Mouse (Mus musculus) hindbrain, embryonic 11.5 days (tissue): ENCODE measurements around the gene Sbf1. TPM values are rescaled to one million over a fixed set of nuclear protein-coding genes. Genes with fewer than 3 reads are reported as not detected.

Source experiments
- ATAC-seq: fragments of 200-750 bp; cut with Nextera tagmentation; 2 replicates; pipeline ENCODE4 v1.8.0; 2017; ENCODE audit warnings: mild to moderate bottlenecking, moderate TSS enrichment, moderate library complexity; ENCODE audit not compliant: low FRiP score
- DNase-seq: peaks from one replicate; pipeline ENCODE4 v3.0.0-alpha.2; 2015; ENCODE audit warnings: low spot score
- H3K27ac ChIP-seq: fragments of 300-500 bp; sonication (generic); 2 replicates; pipeline ENCODE4 v1.5.1; 2014; ENCODE audit warnings: mild to moderate bottlenecking, low read depth, low read length
- H3K27me3 ChIP-seq: fragments of 300-500 bp; sonication (generic); 2 replicates; pipeline ENCODE4 v1.6.1; 2014; ENCODE audit warnings: mild to moderate bottlenecking, low read length, moderate library complexity, mixed read lengths; ENCODE audit not compliant: control insufficient read depth, insufficient read depth
- H3K36me3 ChIP-seq: fragments of 300-500 bp; sonication (generic); 2 replicates; pipeline ENCODE4 v1.6.1; 2014; ENCODE audit warnings: mild to moderate bottlenecking, low read length, moderate library complexity, mixed read lengths; ENCODE audit not compliant: control insufficient read depth, insufficient read depth
- H3K4me1 ChIP-seq: fragments of 300-500 bp; sonication (generic); replicated peaks from 2 replicates; pipeline ENCODE4 v1.6.1; 2014; ENCODE audit warnings: low read length, mixed read lengths; ENCODE audit not compliant: control insufficient read depth, insufficient read depth
- H3K4me2 ChIP-seq: fragments of 300-500 bp; sonication (generic); replicated peaks from 2 replicates; pipeline ENCODE4 v1.6.1; 2014; ENCODE audit warnings: mild to moderate bottlenecking, low read depth, low read length
- H3K4me3 ChIP-seq: fragments of 300-500 bp; sonication (generic); 2 replicates; pipeline ENCODE4 v1.5.1; 2014; ENCODE audit warnings: low read depth, low read length
- H3K9ac ChIP-seq: fragments of 300-500 bp; sonication (generic); 2 replicates; pipeline ENCODE4 v1.6.1; 2014; ENCODE audit warnings: low read depth, low read length
- H3K9me3 ChIP-seq: fragments of 300-500 bp; sonication (generic); 2 replicates; pipeline ENCODE4 v1.6.1; 2016; ENCODE audit warnings: low read length; ENCODE audit not compliant: control insufficient read depth
- WGBS: fragments of 180-500 bp; shearing (Covaris S2); extraction: QIAGEN DNeasy Blood & Tissue Kit; methylation state at CpG from one replicate; pipeline ENCODE4 v1.1.7; 2014; 5-methylcytosine and 5-hydroxymethylcytosine counted together
- polyA plus RNA-seq: library from polyadenylated mRNA; unstranded; fragments of >200 nt; fragmentation: Nextera tagmentation; extraction: Ambion mirVana; gene quantifications from 2 replicates; pipeline ENCODE4 v1.2.1, GENCODE M21; 2014

Sbf1 gene
- polyA plus RNA-seq, 1 experiment from 2014 or later: 66.4 TPM

GRCm38 (mm10) chr15:89285004-89285403 lies 30.1 kb downstream of the Sbf1 start:
- H3K27me3 ChIP-seq: no peaks in the 10 kb centered on the region
- peaks cover 20% of the 10 kb centered on the region for H3K36me3 ChIP-seq
- ATAC-seq (no peak), DNase-seq (no peak)
- no peak overlapping the region for H3K4me2 ChIP-seq
- no peak overlapping the region for H3K4me3 ChIP-seq
- H3K9me3 ChIP-seq: no peaks in the 10 kb centered on the region
- H3K27ac ChIP-seq: no peak overlapping the region
- no peak overlapping the region for H3K9ac ChIP-seq
- H3K4me1 ChIP-seq: no peaks in the 10 kb centered on the region

- ATAC-seq (no peak), DNase-seq (no peak)
- Histone ChIP-seq H3K4me3 (no peak overlapping the region), H3K27ac (no peak overlapping the region), H3K9ac (no peak overlapping the region), H3K4me2 (no peak overlapping the region), H3K27me3 (no peaks in the 10 kb centered on the region), H3K9me3 (no peaks in the 10 kb centered on the region), H3K36me3 (peaks cover 20% of the 10 kb centered on the region), H3K4me1 (no peaks in the 10 kb centered on the region)
- WGBS: 83% methylated on average over 2 of the region's 2 CpGs
These were observed 31.0 kb downstream of the Sbf1 start for GRCm38 (mm10) chr15:89284094-89284493.

GRCm38 (mm10) chr15:89282546-89282945 lies 32.6 kb downstream of the Sbf1 start:
- H3K4me2 ChIP-seq: no peak overlapping the region
- H3K27ac ChIP-seq: no peak overlapping the region
- no peaks in the 10 kb centered on the region for H3K4me1 ChIP-seq
- no peak for DNase-seq
- no peaks in the 10 kb centered on the region for H3K27me3 ChIP-seq
- ATAC-seq: no peak
- WGBS: 81% methylated on average over 6 of the region's 6 CpGs
- no peaks in the 10 kb centered on the region for H3K9me3 ChIP-seq
- no peak overlapping the region for H3K4me3 ChIP-seq
- no peak overlapping the region for H3K9ac ChIP-seq
- peaks cover 12% of the 10 kb centered on the region for H3K36me3 ChIP-seq

- ATAC-seq (no peak), DNase-seq (no peak)
- Histone ChIP-seq H3K4me3 (no peak overlapping the region), H3K4me2 (no peak overlapping the region), H3K27ac (no peak overlapping the region), H3K4me1 (no peaks in the 10 kb centered on the region), H3K36me3 (peaks cover 15% of the 10 kb centered on the region), H3K9ac (no peak overlapping the region), H3K9me3 (no peaks in the 10 kb centered on the region), H3K27me3 (no peaks in the 10 kb centered on the region)
- 96% methylated on average over 4 of the region's 4 CpGs for WGBS
These were observed 37.7 kb downstream of the Sbf1 start for GRCm38 (mm10) chr15:89277366-89277765.

GRCm38 (mm10) chr15:89275497-89275896 lies 39.6 kb downstream of the Sbf1 start:
- Histone ChIP-seq H3K27ac (no peak overlapping the region), H3K4me2 (no peak overlapping the region), H3K27me3 (no peaks in the 10 kb centered on the region), H3K9ac (no peak overlapping the region), H3K4me1 (no peaks in the 10 kb centered on the region), H3K9me3 (no peaks in the 10 kb centered on the region), H3K36me3 (peaks cover 11% of the 10 kb centered on the region), H3K4me3 (no peak overlapping the region)
- ATAC-seq: no peak; the same call in 1 of the 2 replicates
- DNase-seq: no peak
- 80% methylated on average over 3 of the region's 3 CpGs for WGBS

GRCm38 (mm10) chr15:89264485-89264884 lies 50.6 kb downstream of the Sbf1 start:
- H3K4me2 ChIP-seq: no peak overlapping the region
- ATAC-seq: no peak
- DNase-seq: no peak
- no peaks in the 10 kb centered on the region for H3K9me3 ChIP-seq
- H3K27ac ChIP-seq: no peak overlapping the region
- no peaks in the 10 kb centered on the region for H3K27me3 ChIP-seq
- 0 out of 2 replicates have a peak, but pooled peaks cover 2% of the 10 kb centered on the region for H3K36me3 ChIP-seq
- no peak overlapping the region for H3K4me3 ChIP-seq
- H3K9ac ChIP-seq: no peak overlapping the region
- H3K4me1 ChIP-seq: no peaks in the 10 kb centered on the region
- 85% methylated on average over 5 of the region's 5 CpGs for WGBS

- Histone ChIP-seq H3K4me1 (0 out of 2 replicates have a peak, but pooled peaks cover 2% of the 10 kb centered on the region), H3K4me2 (no peak overlapping the region), H3K9me3 (no peaks in the 10 kb centered on the region), H3K9ac (no peak overlapping the region), H3K4me3 (no peak overlapping the region), H3K36me3 (0 out of 2 replicates have a peak, but pooled peaks cover 2% of the 10 kb centered on the region), H3K27ac (no peak overlapping the region), H3K27me3 (no peaks in the 10 kb centered on the region)
- WGBS: 93% methylated on average over 5 of the region's 5 CpGs
- DNase-seq: no peak
- no peak for ATAC-seq
These were observed 56.1 kb downstream of the Sbf1 start for GRCm38 (mm10) chr15:89258997-89259396.

GRCm38 (mm10) chr15:89255330-89255729 lies 59.8 kb downstream of the Sbf1 start:
- Histone ChIP-seq H3K27me3 (no peaks in the 10 kb centered on the region), H3K36me3 (0 out of 2 replicates have a peak, but pooled peaks cover 2% of the 10 kb centered on the region), H3K27ac (peak overlapping the region; percentile 73), H3K4me1 (0 out of 2 replicates have a peak, but pooled peaks cover 2% of the 10 kb centered on the region), H3K4me2 (no peak overlapping the region), H3K4me3 (no peak overlapping the region), H3K9ac (no peak overlapping the region), H3K9me3 (no peaks in the 10 kb centered on the region)
- ATAC-seq (peak; percentile 83), DNase-seq (peak; percentile 53)
- 29% methylated on average over 4 of the region's 4 CpGs for WGBS

- H3K9ac ChIP-seq: no peak overlapping the region
- no peak overlapping the region for H3K27ac ChIP-seq
- 83% methylated on average over 6 of the region's 6 CpGs for WGBS
- no peaks in the 10 kb centered on the region for H3K36me3 ChIP-seq
- ATAC-seq: no peak
- no peaks in the 10 kb centered on the region for H3K9me3 ChIP-seq
- H3K4me2 ChIP-seq: no peak overlapping the region
- DNase-seq: no peak
- H3K4me3 ChIP-seq: no peak overlapping the region
- H3K4me1 ChIP-seq: no peaks in the 10 kb centered on the region
- H3K27me3 ChIP-seq: no peaks in the 10 kb centered on the region
These were observed 66.0 kb downstream of the Sbf1 start for GRCm38 (mm10) chr15:89249063-89249462.
